Mouse (Mus musculus) neural tube, embryonic 10.5 days (tissue): ENCODE measurements at regions not wholly inside any gene's neighbourhood (a gene's known extent, or its start where the extent isn't known, plus 50 kb on each side); places are given as distances from the start of the nearest gene placed in this dataset.
A peak's percentile ranks its signal among the peaks of the same experiment; 100 is the strongest.

Experiments
- DNase-seq: peaks from one replicate; pipeline ENCODE4 v3.0.0-alpha.2; 2017; ENCODE audit warnings: low spot score; ENCODE audit errors: extremely low spot score

GRCm38 (mm10) chr5:33548800-33549199 is 80.6 kb downstream of the Fam53a start:
- DNase-seq = no peak

- DNase-seq = peak; percentile 81
Measured at GRCm38 (mm10) chr5:33543372-33543771, 86.1 kb downstream of the Fam53a start.

- DNase-seq = no peak
Measured at GRCm38 (mm10) chr5:33542643-33543042, 86.8 kb downstream of the Fam53a start.

- DNase-seq = no peak
Measured at GRCm38 (mm10) chr5:33542000-33542554, 87.4 kb downstream of the Fam53a start.

GRCm38 (mm10) chr5:33540259-33540658 is 89.2 kb downstream of the Fam53a start:
- DNase-seq = no peak

GRCm38 (mm10) chr5:33537429-33537828 is 92.0 kb downstream of the Fam53a start:
- DNase-seq = no peak

GRCm38 (mm10) chr5:33537017-33537416 is 92.4 kb downstream of the Fam53a start:
- DNase-seq = no peak

- DNase-seq = no peak
Measured at GRCm38 (mm10) chr5:33536261-33536660, 93.2 kb downstream of the Fam53a start.

- peak; percentile 57 for DNase-seq
Measured at GRCm38 (mm10) chr5:33535145-33536010, 94.1 kb downstream of the Fam53a start.

GRCm38 (mm10) chr5:33534345-33534744 is 95.1 kb downstream of the Fam53a start:
- no peak for DNase-seq

- no peak for DNase-seq
Measured at GRCm38 (mm10) chr5:33533185-33533584, 96.2 kb downstream of the Fam53a start.

- DNase-seq = no peak
Measured at GRCm38 (mm10) chr5:33531263-33531662, 97.5 kb upstream of the Nkx1-1 start.

GRCm38 (mm10) chr5:33529771-33530170 is 96.0 kb upstream of the Nkx1-1 start:
- no peak for DNase-seq

- no peak for DNase-seq
Measured at GRCm38 (mm10) chr5:33528971-33529670, 95.3 kb upstream of the Nkx1-1 start.

- DNase-seq = no peak
Measured at GRCm38 (mm10) chr5:33527750-33528149, 94.0 kb upstream of the Nkx1-1 start.

GRCm38 (mm10) chr5:33527316-33527715 is 93.5 kb upstream of the Nkx1-1 start:
- DNase-seq = no peak

- DNase-seq = no peak
Measured at GRCm38 (mm10) chr5:33521951-33522742, 88.4 kb upstream of the Nkx1-1 start.

- no peak for DNase-seq
Measured at GRCm38 (mm10) chr5:33520856-33521255, 87.1 kb upstream of the Nkx1-1 start.

- DNase-seq = no peak
Measured at GRCm38 (mm10) chr5:33519394-33519793, 85.6 kb upstream of the Nkx1-1 start.

- DNase-seq = no peak
Measured at GRCm38 (mm10) chr5:33518860-33519259, 85.1 kb upstream of the Nkx1-1 start.

GRCm38 (mm10) chr5:33517625-33518024 is 83.8 kb upstream of the Nkx1-1 start:
- no peak for DNase-seq
